15 mouse cellular contexts compared by ENCODE assay signal in genomic region chr13:99158773-99159172, GRCm38 (mm10).
"Had no signal": no experiment of that assay in that cellular context is flagged by ENCODE, and none has a peak within 500 bp of the region (broad histone marks: within the 10 kb centered on the region; RNA-seq: fewer than 3 reads in every experiment).

No protein-coding gene starts in this region.

- H3K36me3 ChIP-seq: liver, embryonic 13.5 days; stomach, embryonic 15.5 days had no signal

- H3K9me3 ChIP-seq: stomach, embryonic 15.5 days had no signal

- H3K9ac ChIP-seq: liver, embryonic 13.5 days; stomach, embryonic 15.5 days had no signal

- DNase-seq: kidney, adult 2 months; kidney, postnatal 25 days; liver, embryonic 13.5 days; lung, adult 2 months; lung, postnatal 14 days; lung, postnatal 4 days; midbrain, embryonic 14.5 days; right cerebral cortex, adult 18-20 months; right cerebral cortex, postnatal 14 days; right cerebral cortex, postnatal 4 days; spleen, adult 18-20 months; thymus, postnatal 36 days had no signal

- H3K27me3 ChIP-seq: stomach, embryonic 15.5 days had no signal

- H3K27ac ChIP-seq: kidney, postnatal 0 days; liver, embryonic 13.5 days; stomach, embryonic 15.5 days had no signal

- H3K4me3 ChIP-seq: liver, embryonic 13.5 days; stomach, embryonic 15.5 days had no signal

- H3K4me2 ChIP-seq: liver, embryonic 13.5 days; midbrain, embryonic 11.5 days; stomach, embryonic 15.5 days had no signal

- H3K4me1 ChIP-seq: liver, embryonic 13.5 days had no signal
